Mouse (Mus musculus) adrenal gland, postnatal 25 days (tissue): ENCODE data around the gene Dgcr6. TPM values are rescaled to one million over a fixed set of nuclear protein-coding genes. Genes with fewer than 3 reads are reported as not detected.
A peak's percentile ranks its signal among the peaks of the same experiment; 100 is the strongest.
"Not testable (repeated sequence)": the region's sequence is repeated elsewhere in the genome, so short reads cannot be mapped to it uniquely, and the experiment has no call there.

Experiments
- DNase-seq: peaks from one replicate; pipeline ENCODE4 v3.0.0; 2021; ENCODE audit warnings: mixed read lengths
- long read RNA-seq: library from polyadenylated mRNA; stranded (forward); transcript quantifications from one replicate; pipeline ENCODE4 v2.0.0, GENCODE M21; 2021
- total RNA-seq: library from RNA; stranded (reverse); gene quantifications from 2 replicates; pipeline ENCODE4 v1.2.3, GENCODE M21; 2021

Dgcr6 gene
- total RNA-seq = 71.9 and 82.3 TPM in 2 replicates
- long read RNA-seq, transcript Dgcr6-201 (5 exons, 1,050 nt) = minor isoform, 15 of 112 reads
- long read RNA-seq, transcript Dgcr6-206 (5 exons, 1,086 nt) = major isoform, 79 of 112 reads
- long read RNA-seq, partial matches to known transcripts = 11 of 112 reads
- long read RNA-seq, other reads (novel, unspliced or antisense) = 6 of 112 reads

DNA sequence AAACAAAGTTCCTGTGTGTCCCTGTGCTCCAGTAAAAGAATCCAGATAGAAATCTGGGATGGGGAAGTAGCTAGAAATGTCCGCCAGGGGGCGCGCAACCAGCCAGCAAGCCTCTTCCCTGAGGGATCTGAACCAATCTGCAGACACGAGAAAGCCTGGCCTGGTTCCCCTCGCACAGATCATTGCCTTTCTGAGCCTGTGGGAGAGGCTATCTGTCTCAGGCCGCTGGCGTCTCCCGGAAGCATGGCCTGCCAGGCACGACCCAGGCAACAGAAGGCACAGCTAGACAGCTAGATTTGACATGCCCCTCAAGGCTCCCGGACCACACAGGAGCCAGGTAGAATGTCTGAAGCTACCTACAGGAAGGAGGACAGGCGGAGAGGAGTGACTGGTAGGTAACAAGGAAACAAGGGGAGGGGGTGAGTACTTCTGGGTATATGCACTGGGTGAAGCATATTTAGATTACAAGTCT, at the start of gene Dgcr6:
TSS of gene Dgcr6 (plus strand) at position 130 of the 472 bp plus-strand sequence.
- peak; percentile 83 for DNase-seq

GRCm38 (mm10) chr16:18004589-18004988, 48.1 kb upstream of the Dgcr6 start:
- no peak for DNase-seq

DNA sequence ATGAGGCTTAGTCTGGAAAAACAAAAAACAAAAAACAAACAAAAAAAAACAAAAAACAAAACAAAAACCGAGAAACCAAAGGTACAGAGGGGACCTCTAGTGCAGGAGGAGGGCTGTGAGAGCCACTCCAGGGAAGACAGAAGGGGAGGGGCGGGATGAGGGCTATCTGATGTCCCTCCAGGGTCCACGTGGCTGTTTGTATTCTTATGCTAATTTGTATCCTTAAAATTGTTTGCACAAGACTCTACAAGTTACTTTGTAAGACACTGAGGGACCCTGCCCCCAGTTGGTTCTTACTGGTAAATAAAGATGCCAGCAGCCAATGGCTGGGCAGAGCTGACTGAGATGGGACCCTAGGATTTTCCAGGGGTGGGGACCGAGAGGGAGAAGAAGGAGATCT, 45.6 kb upstream of the Dgcr6 start:
- no peak for DNase-seq

DNA sequence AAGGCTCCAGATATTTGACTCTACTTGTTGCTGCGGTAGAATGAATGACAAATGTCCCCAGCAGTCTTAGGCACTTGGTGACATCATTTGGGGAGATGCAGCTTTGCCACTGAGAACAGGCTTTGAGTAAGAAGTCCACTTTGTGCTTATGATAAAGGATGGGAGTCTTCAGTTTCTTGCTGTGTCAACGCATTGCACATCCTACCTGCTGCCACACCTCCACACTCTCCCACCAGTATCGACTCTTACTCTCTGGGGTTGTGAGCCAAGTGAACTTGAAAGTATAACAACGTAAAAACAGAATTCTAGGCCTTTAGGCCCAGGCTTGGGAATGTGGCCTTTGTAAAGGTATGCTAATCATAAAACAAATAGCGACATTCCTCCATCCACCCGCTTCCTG, 41.6 kb upstream of the Dgcr6 start:
- no peak for DNase-seq

DNA sequence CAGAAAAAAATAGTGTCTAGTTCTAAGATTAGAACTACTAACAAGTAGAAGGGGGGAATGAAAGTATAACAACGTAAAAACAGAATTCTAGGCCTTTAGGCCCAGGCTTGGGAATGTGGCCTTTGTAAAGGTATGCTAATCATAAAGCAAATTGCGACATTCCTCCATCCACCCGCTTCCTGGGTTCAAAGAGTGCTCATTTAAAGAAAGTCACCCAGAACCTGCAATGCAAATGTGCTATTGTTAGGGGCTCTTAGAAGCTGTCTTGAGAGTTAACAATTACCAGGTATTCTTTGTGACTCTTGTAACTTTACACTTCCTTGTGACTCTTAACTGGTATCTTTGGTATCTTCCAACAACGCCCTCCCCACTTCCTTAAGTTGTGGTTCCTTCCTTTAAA, 36.2 kb upstream of the Dgcr6 start:
- DNase-seq = not testable (repeated sequence)

- DNase-seq = no peak
Observed at GRCm38 (mm10) chr16:18022780-18023557, 29.7 kb upstream of the Dgcr6 start.

DNA sequence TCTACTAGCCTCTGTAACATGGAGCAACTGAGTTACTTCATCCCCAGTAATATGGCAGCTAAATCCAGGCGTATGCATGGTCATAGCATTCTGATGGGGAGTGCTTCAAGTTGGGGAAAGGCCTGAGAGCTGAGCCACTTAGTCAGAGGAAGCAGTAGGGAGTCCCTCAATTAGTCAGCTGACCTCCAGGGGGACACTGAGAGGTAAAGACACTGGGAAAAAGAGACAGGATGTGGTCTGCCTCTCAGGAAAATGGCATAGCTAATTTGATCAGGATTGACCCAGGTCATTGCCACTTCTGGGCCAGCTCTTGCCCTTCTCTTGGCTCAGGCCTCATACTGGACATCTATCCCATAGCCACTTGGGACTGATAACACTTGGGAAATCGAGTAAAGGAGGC, 25.3 kb upstream of the Dgcr6 start:
- DNase-seq = no peak

DNA sequence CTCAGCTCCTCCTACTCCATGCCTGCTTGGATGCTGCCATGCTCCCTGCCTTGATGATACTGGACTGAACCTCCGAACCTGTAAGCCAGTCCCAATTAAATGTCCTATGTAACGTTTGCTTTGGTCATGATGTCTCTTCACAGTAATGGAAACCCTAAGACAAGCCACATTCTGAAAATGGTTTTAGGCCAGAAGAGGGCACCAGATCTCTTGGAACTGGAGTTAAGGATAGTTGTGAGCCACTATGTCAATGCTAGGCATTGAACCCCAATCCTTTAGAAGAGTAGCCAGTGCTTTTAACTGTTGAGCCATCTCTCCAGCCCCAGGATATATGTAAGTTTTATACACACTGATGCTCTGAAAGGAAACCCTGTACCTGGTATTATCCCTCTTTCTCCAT, 20.9 kb upstream of the Dgcr6 start:
- DNase-seq = no peak

DNA sequence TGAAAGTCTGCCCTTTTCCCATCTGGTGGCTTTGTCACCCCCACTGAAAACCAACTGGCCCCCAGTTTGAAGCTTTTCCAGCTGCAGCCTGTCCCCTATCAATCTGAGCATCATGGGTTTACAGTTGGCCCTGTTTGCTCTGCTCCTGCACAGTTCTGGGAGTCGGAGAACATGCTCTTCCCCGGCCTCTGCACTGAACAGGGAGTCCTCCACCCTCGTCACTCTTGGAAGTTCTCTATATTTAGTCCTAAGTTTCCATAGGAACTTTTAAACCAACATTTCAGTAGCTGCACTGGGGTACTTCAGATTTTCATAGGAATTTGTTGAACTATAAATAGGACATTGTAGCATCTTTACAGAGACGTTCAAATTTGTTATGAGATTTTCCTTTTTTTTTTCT, 19.4 kb upstream of the Dgcr6 start:
- DNase-seq = no peak

DNA sequence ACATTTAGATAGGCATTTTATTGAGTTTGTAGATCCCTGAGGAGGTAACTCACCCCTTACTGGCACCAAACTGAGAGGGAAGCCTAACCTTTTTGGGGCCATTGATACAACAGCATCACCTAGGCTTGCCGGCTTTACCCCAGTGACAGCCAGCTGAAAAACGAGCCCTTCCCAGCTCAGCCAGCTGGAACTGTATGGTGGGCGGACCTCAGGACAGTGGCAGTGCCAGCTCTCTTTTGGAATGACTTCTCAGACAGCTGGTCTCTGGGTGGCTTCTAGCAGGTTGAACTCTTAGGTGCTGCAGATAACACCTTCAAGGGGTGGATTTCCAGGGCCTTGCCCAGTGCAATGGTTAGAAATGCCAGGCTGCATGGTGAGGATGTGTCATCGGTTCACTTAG, 18.4 kb upstream of the Dgcr6 start:
- no peak for DNase-seq

- DNase-seq = peak; percentile 55
Observed at GRCm38 (mm10) chr16:18036425-18036955, 16.2 kb upstream of the Dgcr6 start.

DNA sequence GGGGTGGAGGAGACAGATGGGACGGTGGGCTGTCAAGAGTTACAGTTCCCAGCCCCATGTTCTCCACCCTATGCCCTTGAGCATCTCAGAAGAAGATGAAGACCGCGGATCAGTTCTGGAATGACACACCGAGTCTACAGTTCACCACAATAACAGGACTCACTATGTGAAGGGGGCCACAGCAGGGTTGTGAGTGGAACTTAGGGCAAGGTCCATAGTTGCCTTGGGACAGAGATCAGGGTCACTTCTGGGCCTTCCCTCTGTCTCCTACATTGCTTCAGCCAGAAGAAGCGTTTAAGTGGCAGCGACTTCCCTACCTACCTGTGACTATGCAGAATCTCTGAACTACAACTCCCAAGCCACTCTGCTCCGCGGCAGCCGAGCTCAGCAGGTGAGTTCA, 15.6 kb upstream of the Dgcr6 start:
- no peak for DNase-seq

DNA sequence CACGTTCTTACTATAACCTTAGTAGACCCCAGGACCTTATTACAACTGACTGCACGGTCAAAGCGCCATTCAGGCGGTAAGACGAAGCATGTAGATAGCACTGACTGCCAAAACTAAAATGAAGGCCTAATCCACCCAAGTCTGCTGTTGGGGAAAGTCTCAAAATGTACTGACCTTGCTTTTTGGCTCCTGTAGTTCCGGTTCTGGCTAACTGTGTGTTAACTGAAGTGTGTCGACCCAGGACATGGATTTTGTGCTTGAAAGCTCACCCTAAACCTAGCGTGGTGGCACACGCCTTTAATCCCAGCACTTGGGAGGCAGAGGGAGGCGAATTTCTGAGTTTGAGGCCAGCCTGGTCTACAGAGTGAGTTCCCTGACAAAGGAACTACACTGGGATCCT, 7.7 kb upstream of the Dgcr6 start:
- DNase-seq = no peak

- no peak for DNase-seq
Observed at GRCm38 (mm10) chr16:18047660-18048059, 5.0 kb upstream of the Dgcr6 start.

DNA sequence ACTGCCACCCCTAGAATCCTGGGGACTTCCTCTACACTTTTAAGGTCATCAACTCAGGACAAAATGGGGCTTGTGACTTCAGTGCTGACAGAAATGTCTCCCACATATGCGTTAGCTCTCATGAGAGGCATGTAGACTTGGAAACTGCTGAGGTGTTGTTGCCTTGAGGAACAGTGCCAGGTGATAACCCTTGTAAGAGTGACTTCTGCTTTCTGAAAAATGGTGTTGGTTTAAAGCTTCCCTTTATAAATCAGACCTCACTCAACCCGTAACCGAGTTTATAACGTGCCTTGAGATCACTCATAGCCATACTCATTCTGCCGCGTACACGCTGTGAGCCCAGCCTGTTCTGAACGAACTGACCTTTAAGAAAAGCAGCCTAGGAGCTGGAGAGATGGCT, 4.6 kb upstream of the Dgcr6 start:
- no peak for DNase-seq

DNA sequence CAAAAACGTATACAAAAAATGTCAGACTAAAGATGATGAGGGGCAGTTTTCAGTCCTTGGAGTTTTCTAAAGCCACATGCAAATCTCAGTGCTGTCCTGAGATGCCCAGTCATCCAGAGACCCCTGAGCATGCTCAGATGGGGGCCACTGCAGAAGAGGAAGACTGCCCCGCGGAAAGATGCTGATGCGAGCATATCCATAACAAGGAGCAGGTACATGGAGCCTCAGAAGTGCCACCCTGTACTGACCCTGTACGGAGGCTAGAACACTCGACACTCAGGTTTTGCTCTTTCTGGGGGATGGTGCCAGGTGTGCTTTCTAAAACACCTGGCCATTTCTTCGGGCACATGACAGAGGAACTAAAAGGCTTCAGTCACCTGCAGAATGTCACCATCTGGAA, 338 bp upstream of the Dgcr6 start:
- no peak for DNase-seq

DNA sequence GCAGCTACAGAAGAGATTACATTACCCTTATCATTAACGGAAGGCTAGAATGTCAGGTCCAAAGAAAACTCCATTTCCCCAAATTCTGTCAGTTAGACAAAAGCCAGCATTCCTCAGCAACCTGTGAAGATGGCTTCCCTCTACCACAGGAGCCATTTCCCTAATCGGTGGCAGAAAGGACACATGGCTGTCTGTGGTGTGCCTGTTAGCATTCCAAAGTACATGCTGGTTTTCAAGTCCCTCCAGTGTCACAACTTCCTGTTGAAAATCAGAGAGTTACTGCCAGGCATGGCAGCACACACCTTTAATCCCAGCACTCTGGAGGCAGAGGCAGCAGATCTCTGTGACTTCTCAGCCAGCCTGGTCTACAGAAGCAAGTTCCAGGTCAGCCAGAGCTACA, 3.6 kb downstream of the Dgcr6 start:
- no peak for DNase-seq

DNA sequence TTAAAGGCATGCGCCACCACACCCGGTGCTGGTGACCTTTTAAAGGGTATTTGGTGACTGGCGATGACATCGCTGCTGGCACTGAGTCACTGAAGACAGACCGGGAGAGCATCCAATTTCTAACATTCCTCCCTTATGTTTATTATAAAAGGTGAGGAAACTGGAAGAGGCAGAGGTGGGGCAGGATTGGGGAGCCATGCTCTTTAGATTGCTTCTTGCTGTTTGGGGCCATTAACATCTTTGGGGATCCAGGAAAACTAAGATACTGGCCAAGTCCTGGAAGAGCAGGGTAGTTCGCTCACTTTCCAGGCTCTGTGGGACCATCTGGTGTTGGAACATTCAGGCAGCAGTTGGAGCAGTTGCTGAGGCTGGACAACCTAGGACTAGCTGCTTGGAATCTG, 5.7 kb downstream of the Dgcr6 start:
- DNase-seq = peak; percentile 38

- no peak for DNase-seq
Observed at GRCm38 (mm10) chr16:18059243-18059642, 6.6 kb downstream of the Dgcr6 start.

GRCm38 (mm10) chr16:18061201-18061600, 8.5 kb downstream of the Dgcr6 start:
- no peak for DNase-seq

GRCm38 (mm10) chr16:18066060-18067009, 13.7 kb downstream of the Dgcr6 start:
- DNase-seq = peak; percentile 97

- no peak for DNase-seq
Observed at GRCm38 (mm10) chr16:18068653-18069376, 16.2 kb downstream of the Dgcr6 start.
